Mouse (Mus musculus) olfactory bulb, adult 2 months (tissue): ENCODE data around the gene Rcsd1. TPM values are rescaled to one million over a fixed set of nuclear protein-coding genes. Genes with fewer than 3 reads are reported as not detected.

Source experiments
- H3K27ac ChIP-seq: fragments of 200-500 bp; 2 replicates; pipeline ENCODE4 v1.5.1; 2012; ENCODE audit warnings: low read depth, low read length; ENCODE audit not compliant: insufficient read depth
- H3K4me1 ChIP-seq: fragments of 200-500 bp; 2 replicates; pipeline ENCODE4 v1.6.1; 2012; ENCODE audit warnings: low read length; ENCODE audit not compliant: control insufficient read depth, insufficient read depth
- H3K4me3 ChIP-seq: fragments of 200-500 bp; 2 replicates; pipeline ENCODE4 v1.5.1; 2012; ENCODE audit warnings: mild to moderate bottlenecking, low read depth, low read length, moderate library complexity; ENCODE audit not compliant: insufficient read depth
- CTCF ChIP-seq: fragments of 200-500 bp; IDR thresholded peaks from 2 replicates; pipeline ENCODE4 v1.5.1; 2012; ENCODE audit warnings: low read depth, mild to moderate bottlenecking, low read length, moderate library complexity; ENCODE audit not compliant: insufficient read depth
- POLR2A ChIP-seq: fragments of 200-500 bp; IDR thresholded peaks from 2 replicates; pipeline ENCODE4 v1.6.1; 2012; ENCODE audit warnings: mild to moderate bottlenecking, low read depth, low read length, moderate library complexity; ENCODE audit not compliant: insufficient read depth
- WGBS: fragments of 180-500 bp; shearing (Covaris S2); methylation state at CpG from one replicate; pipeline ENCODE4 v1.1.7; 2018; 5-methylcytosine and 5-hydroxymethylcytosine counted together
- polyA plus RNA-seq: library from polyadenylated mRNA; stranded (reverse); fragments of >200 nt; gene quantifications from 2 replicates; pipeline ENCODE4 v1.2.4, GENCODE M21; 2012; ENCODE audit warnings: low replicate concordance; ENCODE audit not compliant: missing spikeins, insufficient read depth, insufficient read length

Rcsd1 gene
- polyA plus RNA-seq, 1 experiment, result 138 TPM

DNA sequence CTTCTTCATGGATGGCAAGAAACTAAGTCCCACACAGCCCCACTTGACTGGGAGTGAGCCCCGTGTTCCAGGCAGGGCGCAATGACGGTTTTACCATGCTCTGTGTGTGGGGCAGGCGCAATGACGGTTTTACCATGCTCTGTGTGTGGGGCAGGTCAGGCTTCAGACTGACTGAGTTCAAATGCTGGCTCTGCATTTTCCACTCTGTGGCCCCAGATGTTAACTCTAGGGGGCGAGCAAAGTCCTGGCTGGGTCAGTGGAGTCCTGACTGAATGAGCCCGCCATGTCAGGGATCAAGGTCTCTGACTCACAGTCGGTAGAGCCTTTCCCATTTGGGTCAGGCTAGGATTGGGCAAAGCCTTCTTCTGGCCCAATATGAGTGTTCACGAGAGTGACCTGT lies 37.2 kb downstream of the Rcsd1 start:
- no peak for TF ChIP-seq CTCF
- no peak overlapping the region for H3K4me3 ChIP-seq
- 85% methylated on average over 9 of the region's 9 CpGs for WGBS
- no peak overlapping the region for H3K27ac ChIP-seq
- peaks cover 3% of the 10 kb centered on the region for H3K4me1 ChIP-seq

- TF ChIP-seq CTCF (no peak), POLR2A (no peak)
- H3K27ac ChIP-seq, result no peak overlapping the region
- no peak overlapping the region for H3K4me3 ChIP-seq
- no peaks in the 10 kb centered on the region; the same call in none of the 2 replicates for H3K4me1 ChIP-seq
- WGBS, result 85% methylated on average over 6 of the region's 6 CpGs
Measured at GRCm38 (mm10) chr1:165670056-165670455, 39.5 kb downstream of the Rcsd1 start.

GRCm38 (mm10) chr1:165668904-165669303 lies 40.7 kb downstream of the Rcsd1 start:
- no peak overlapping the region for H3K27ac ChIP-seq
- no peak for TF ChIP-seq POLR2A
- TF ChIP-seq CTCF, result no peak
- 85% methylated on average over 4 of the region's 4 CpGs for WGBS

GRCm38 (mm10) chr1:165667380-165667779 lies 42.2 kb downstream of the Rcsd1 start:
- no peak overlapping the region for H3K27ac ChIP-seq
- peaks cover 14% of the 10 kb centered on the region for H3K4me1 ChIP-seq
- no peak for TF ChIP-seq CTCF
- TF ChIP-seq POLR2A, result no peak
- no peak overlapping the region for H3K4me3 ChIP-seq
- WGBS, result 69% methylated on average over 13 of the region's 13 CpGs

More at GRCm38 (mm10) chr1:165668904-165669303, 40.7 kb downstream of the Rcsd1 start:
- H3K4me3 ChIP-seq, result no peak overlapping the region
- H3K4me1 ChIP-seq, result no peaks in the 10 kb centered on the region; the same call in none of the 2 replicates

DNA sequence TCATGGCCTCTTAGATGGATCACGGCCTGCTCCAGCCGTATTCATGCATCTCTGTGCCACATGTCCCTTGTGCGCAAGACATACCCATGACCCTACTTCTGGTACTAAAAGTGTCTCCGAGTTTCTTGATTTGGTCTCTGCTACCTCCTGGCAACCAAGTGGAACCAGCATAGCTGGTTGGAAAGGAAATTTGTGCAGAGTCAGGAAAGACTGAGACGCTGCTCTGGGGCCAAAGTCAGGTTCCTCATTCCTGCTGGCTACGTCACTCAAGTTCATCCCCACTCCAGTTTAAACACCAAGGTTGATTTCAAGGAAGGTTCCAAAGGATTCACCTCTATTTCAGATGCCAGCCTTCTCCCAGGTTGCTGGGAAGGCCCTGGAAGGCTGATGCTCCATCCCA lies 42.6 kb downstream of the Rcsd1 start:
- no peak for TF ChIP-seq POLR2A
- no peak for TF ChIP-seq CTCF
- H3K4me3 ChIP-seq, result no peak overlapping the region
- peaks cover 14% of the 10 kb centered on the region for H3K4me1 ChIP-seq
- 95% methylated on average over 6 of the region's 6 CpGs for WGBS
- H3K27ac ChIP-seq, result no peak overlapping the region

- H3K27ac ChIP-seq, result no peak overlapping the region
- no peak overlapping the region for H3K4me3 ChIP-seq
- peaks cover 14% of the 10 kb centered on the region for H3K4me1 ChIP-seq
- no peak for TF ChIP-seq POLR2A
- 68% methylated on average over 5 of the region's 5 CpGs for WGBS
Measured at GRCm38 (mm10) chr1:165665758-165666157, 43.8 kb downstream of the Rcsd1 start.

DNA sequence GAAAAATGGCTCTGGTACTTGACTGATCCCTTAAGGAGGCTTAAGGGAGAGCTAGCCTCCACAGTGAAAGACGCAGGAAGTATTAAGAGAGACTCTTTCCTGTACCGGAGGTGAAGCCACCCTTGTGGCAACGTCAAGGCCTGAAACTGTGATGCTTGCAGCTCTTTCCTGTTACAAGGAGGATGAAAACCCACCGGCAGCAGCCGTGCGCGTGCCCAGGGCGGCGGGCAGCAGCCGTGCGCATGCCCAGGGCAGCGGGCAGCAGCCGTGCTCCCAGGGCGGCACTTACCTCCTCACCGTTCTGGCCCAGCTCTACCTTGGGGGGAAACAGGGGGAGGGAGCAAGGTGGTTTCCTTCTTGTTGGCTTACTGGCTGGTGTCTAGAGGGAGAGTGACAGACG lies 46.3 kb downstream of the Rcsd1 start:
- Histone ChIP-seq H3K4me3 (no peak overlapping the region), H3K4me1 (peaks cover 14% of the 10 kb centered on the region), H3K27ac (no peak overlapping the region; the same call in 1 of the 2 replicates)
- TF ChIP-seq CTCF (no peak), POLR2A (no peak)
- WGBS, result 84% methylated on average over 16 of the region's 16 CpGs

DNA sequence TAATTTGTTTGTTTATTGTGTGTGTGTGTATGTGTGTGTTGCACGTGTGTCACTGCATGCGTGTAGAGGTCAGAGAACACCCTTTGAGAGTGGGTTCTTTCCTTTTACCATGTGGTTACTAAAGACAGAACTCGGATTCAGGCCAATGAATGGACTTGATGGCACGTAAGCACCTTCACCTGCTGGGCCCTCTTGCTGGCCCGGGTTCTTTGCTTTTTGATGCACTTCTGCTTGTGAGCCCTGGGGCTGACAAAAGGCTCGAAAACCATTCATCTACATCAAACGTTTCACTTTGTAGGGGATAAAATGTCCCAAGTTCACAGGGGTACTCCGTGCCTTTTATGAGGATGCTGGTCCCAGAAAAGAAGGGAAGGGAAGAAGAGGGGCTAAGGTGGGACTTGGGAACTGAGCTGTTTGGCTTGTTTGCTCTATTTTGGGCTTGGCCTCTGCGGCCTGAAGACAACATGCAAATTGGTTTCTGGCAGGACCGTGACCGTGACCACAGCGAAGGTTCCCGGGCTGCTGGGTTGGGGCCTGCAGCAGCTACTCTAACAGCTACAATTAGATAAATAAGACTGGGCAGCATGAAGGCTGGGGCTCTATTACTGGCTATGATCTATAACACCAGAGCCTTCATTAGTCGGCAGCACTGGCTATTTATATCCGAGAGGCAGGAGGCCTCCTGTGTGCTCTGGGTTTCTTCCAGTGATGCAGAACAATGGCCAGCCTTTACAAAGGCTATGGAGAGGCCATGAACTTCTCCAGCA lies 46.9 kb downstream of the Rcsd1 start:
- WGBS, result 61% methylated on average over 15 of the region's 15 CpGs
- Histone ChIP-seq H3K4me1 (peaks cover 14% of the 10 kb centered on the region), H3K4me3 (no peak overlapping the region), H3K27ac (no peak overlapping the region)
- TF ChIP-seq CTCF, result no peak
- TF ChIP-seq POLR2A, result no peak

DNA sequence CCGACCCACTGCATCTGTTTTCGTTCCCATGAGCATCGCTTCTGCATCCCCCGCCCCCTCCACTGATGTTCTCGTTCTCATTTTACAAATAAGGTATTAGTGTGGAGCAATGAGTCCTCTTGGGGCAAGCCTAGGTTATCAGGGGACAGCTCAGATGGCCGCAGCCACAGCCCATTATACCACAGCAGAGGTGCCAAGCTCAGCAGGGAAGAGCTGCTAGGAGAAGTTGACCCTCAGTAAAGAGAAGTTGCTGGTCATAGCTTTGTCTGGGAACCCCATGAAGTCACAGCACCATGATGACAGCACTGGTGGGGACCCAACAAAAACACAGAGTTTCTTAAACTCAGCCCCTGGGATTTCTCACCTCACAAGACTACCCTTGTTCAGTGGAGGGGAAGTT lies 47.8 kb downstream of the Rcsd1 start:
- Histone ChIP-seq H3K4me1 (peaks cover 14% of the 10 kb centered on the region), H3K4me3 (no peak overlapping the region), H3K27ac (no peak overlapping the region)
- TF ChIP-seq POLR2A, result no peak
- TF ChIP-seq CTCF, result no peak
- WGBS, result 85% methylated on average over 6 of the region's 6 CpGs

- Histone ChIP-seq H3K4me1 (peaks cover 14% of the 10 kb centered on the region), H3K27ac (no peak overlapping the region), H3K4me3 (no peak overlapping the region)
- WGBS, result 64% methylated on average over 3 of the region's 3 CpGs
- TF ChIP-seq CTCF, result no peak
- TF ChIP-seq POLR2A, result no peak
Measured at GRCm38 (mm10) chr1:165661191-165661590, 48.4 kb downstream of the Rcsd1 start.
